Mouse (Mus musculus) E14TG2a.4 (cell line): ENCODE measurements around the gene Arl15.

Experiments used
- H3K27me3 ChIP-seq: 2 replicates; pipeline ENCODE4 v1.6.1; 2014; ENCODE audit warnings: low read length, control low read depth; ENCODE audit not compliant: insufficient read depth
- H3K36me3 ChIP-seq: 2 replicates; pipeline ENCODE4 v1.6.1; 2014; ENCODE audit warnings: low read length, control low read depth; ENCODE audit not compliant: insufficient read depth
- H3K4me1 ChIP-seq: replicated peaks from 2 replicates; pipeline ENCODE4 v1.6.1; 2014; ENCODE audit warnings: low read depth, low read length, control low read depth
- H3K4me3 ChIP-seq: replicated peaks from 2 replicates; pipeline ENCODE4 v1.5.1; 2014; ENCODE audit warnings: mild to moderate bottlenecking, low read length
- H3K9me3 ChIP-seq: 2 replicates; pipeline ENCODE4 v1.6.1; 2014; ENCODE audit warnings: low read length, control low read depth
- CTCF ChIP-seq: conservative IDR thresholded peaks from 2 replicates; pipeline ENCODE4 v1.5.1; 2014; ENCODE audit warnings: low read length
- NANOG ChIP-seq: IDR thresholded peaks from 2 replicates; pipeline ENCODE4 v1.6.1; 2014; ENCODE audit warnings: borderline replicate concordance, low read length, mixed read lengths
- POU5F1 ChIP-seq: IDR thresholded peaks from 2 replicates; pipeline ENCODE4 v1.6.1; 2014; ENCODE audit warnings: low read length, borderline replicate concordance

Arl15 gene

GRCm38 (mm10) chr13:113918668-113919067, 124.4 kb downstream of the Arl15 start:
- Histone ChIP-seq H3K36me3 (peaks cover 28% of the 10 kb centered on the region), H3K9me3 (no peaks in the 10 kb centered on the region), H3K4me3 (no peak overlapping the region), H3K27me3 (no peaks in the 10 kb centered on the region), H3K4me1 (peaks cover 7% of the 10 kb centered on the region)
- TF ChIP-seq POU5F1 = no peak
- TF ChIP-seq CTCF = no peak
- TF ChIP-seq NANOG = no peak

- Histone ChIP-seq H3K36me3 (0 out of 2 replicates have a peak, but pooled peaks cover 5% of the 10 kb centered on the region), H3K9me3 (peaks cover 10% of the 10 kb centered on the region), H3K27me3 (no peaks in the 10 kb centered on the region), H3K4me1 (no peaks in the 10 kb centered on the region), H3K4me3 (no peak overlapping the region)
- no peak for TF ChIP-seq NANOG
- no peak for TF ChIP-seq CTCF
- no peak for TF ChIP-seq POU5F1
Measured at GRCm38 (mm10) chr13:113935697-113936096, 141.4 kb downstream of the Arl15 start.

- 0 out of 2 replicates have a peak, but pooled peaks cover 9% of the 10 kb centered on the region for H3K36me3 ChIP-seq
- no peak for TF ChIP-seq CTCF
- no peak for TF ChIP-seq POU5F1
- TF ChIP-seq NANOG = no peak
- H3K4me3 ChIP-seq = no peak overlapping the region
- H3K4me1 ChIP-seq = no peaks in the 10 kb centered on the region
- peaks cover 21% of the 10 kb centered on the region for H3K9me3 ChIP-seq
- no peaks in the 10 kb centered on the region for H3K27me3 ChIP-seq
Measured at GRCm38 (mm10) chr13:113937231-113937630, 142.9 kb downstream of the Arl15 start.

GRCm38 (mm10) chr13:113938561-113938960, 144.3 kb downstream of the Arl15 start:
- Histone ChIP-seq H3K27me3 (no peaks in the 10 kb centered on the region), H3K4me1 (no peaks in the 10 kb centered on the region), H3K9me3 (peaks cover 21% of the 10 kb centered on the region), H3K36me3 (0 out of 2 replicates have a peak, but pooled peaks cover 9% of the 10 kb centered on the region), H3K4me3 (no peak overlapping the region)
- TF ChIP-seq NANOG (no peak), CTCF (no peak), POU5F1 (no peak)

- Histone ChIP-seq H3K9me3 (peaks cover 21% of the 10 kb centered on the region), H3K27me3 (no peaks in the 10 kb centered on the region), H3K4me3 (no peak overlapping the region), H3K36me3 (0 out of 2 replicates have a peak, but pooled peaks cover 9% of the 10 kb centered on the region), H3K4me1 (no peaks in the 10 kb centered on the region)
- TF ChIP-seq CTCF (no peak), NANOG (no peak), POU5F1 (no peak)
Measured at GRCm38 (mm10) chr13:113939097-113939496, 144.8 kb downstream of the Arl15 start.

- H3K36me3 ChIP-seq = 0 out of 2 replicates have a peak, but pooled peaks cover 9% of the 10 kb centered on the region
- TF ChIP-seq CTCF (no peak), NANOG (no peak), POU5F1 (no peak)
- H3K27me3 ChIP-seq = no peaks in the 10 kb centered on the region
- H3K9me3 ChIP-seq = peaks cover 21% of the 10 kb centered on the region
- H3K4me3 ChIP-seq = no peak overlapping the region
- no peaks in the 10 kb centered on the region for H3K4me1 ChIP-seq
Measured at GRCm38 (mm10) chr13:113939681-113940080, 145.4 kb downstream of the Arl15 start.

- Histone ChIP-seq H3K4me1 (no peaks in the 10 kb centered on the region), H3K9me3 (peaks cover 21% of the 10 kb centered on the region), H3K27me3 (no peaks in the 10 kb centered on the region), H3K36me3 (0 out of 2 replicates have a peak, but pooled peaks cover 9% of the 10 kb centered on the region), H3K4me3 (no peak overlapping the region)
- TF ChIP-seq POU5F1 = no peak
- TF ChIP-seq NANOG = no peak
- no peak for TF ChIP-seq CTCF
Measured at GRCm38 (mm10) chr13:113940151-113940550, 145.8 kb downstream of the Arl15 start.

GRCm38 (mm10) chr13:113941943-113942342, 147.6 kb downstream of the Arl15 start:
- Histone ChIP-seq H3K27me3 (no peaks in the 10 kb centered on the region), H3K4me1 (no peaks in the 10 kb centered on the region), H3K9me3 (peaks cover 21% of the 10 kb centered on the region), H3K4me3 (no peak overlapping the region), H3K36me3 (0 out of 2 replicates have a peak, but pooled peaks cover 4% of the 10 kb centered on the region)
- no peak for TF ChIP-seq CTCF
- TF ChIP-seq NANOG = no peak
- no peak for TF ChIP-seq POU5F1

- TF ChIP-seq CTCF (no peak), NANOG (no peak), POU5F1 (no peak)
- Histone ChIP-seq H3K4me1 (no peaks in the 10 kb centered on the region), H3K4me3 (no peak overlapping the region), H3K36me3 (no peaks in the 10 kb centered on the region), H3K27me3 (no peaks in the 10 kb centered on the region), H3K9me3 (no peaks in the 10 kb centered on the region)
Measured at GRCm38 (mm10) chr13:113947546-113947945, 153.2 kb downstream of the Arl15 start.
